Mouse (Mus musculus) splenic B cell, adult 2 months (primary cell): Measurements from ENCODE around the gene Ccdc150.

Experiments
- DNase-seq: peaks from one replicate; pipeline ENCODE4 v3.0.0-alpha.2; 2011; ENCODE audit warnings: low read depth, low spot score
- H3K27me3 ChIP-seq: 2 replicates; pipeline ENCODE4 v1.6.1; 2012; ENCODE audit warnings: mild to moderate bottlenecking, low read length, moderate library complexity, mixed read lengths; ENCODE audit not compliant: control insufficient read depth, poor library complexity, insufficient read depth, severe bottlenecking
- H3K36me3 ChIP-seq: 2 replicates; pipeline ENCODE4 v1.6.1; 2012; ENCODE audit warnings: mild to moderate bottlenecking, low read length, moderate library complexity, mixed read lengths; ENCODE audit not compliant: control insufficient read depth, poor library complexity, insufficient read depth, severe bottlenecking

Gene Ccdc150

DNA sequence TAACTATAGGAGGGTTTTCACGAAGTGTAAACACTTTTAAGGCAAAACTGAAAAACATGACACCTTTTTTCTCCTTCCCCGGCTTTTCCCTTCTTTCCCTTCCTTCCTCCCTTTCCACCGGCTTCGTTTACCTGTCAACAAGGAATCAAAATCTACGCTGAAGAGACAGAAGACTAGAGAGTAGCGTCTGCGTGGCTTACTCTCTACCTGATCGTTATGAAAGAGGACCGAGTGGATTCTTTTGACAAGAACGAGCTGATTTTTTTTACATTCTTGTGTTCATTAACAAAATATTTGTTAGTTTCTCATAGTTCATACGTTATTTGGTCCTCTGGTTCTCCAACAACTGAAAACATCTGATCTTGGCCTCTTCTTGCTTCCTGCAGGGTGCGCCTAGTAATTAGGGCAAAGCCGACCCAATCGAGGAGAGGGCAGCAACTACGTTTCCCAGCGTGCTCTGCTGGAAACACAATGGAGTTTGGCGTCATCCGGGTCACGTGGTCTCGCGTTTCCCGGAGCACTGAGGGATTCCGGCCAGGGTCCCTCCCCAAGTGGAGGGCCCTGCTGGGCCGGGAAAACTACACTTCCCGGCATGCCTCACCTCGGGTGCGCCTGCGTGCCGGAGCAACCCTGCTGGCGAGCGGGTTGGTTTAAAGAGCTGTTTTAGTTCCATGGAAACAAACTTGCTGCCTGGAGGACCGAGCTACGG lies at the start of gene Ccdc150:
Gene Ccdc150, plus strand, starts transcription at position 526 of the 709 bp plus-strand sequence.
- Histone ChIP-seq H3K27me3 (no peaks in the 10 kb centered on the region), H3K36me3 (no peaks in the 10 kb centered on the region)
- DNase-seq: peak; percentile 62

DNA sequence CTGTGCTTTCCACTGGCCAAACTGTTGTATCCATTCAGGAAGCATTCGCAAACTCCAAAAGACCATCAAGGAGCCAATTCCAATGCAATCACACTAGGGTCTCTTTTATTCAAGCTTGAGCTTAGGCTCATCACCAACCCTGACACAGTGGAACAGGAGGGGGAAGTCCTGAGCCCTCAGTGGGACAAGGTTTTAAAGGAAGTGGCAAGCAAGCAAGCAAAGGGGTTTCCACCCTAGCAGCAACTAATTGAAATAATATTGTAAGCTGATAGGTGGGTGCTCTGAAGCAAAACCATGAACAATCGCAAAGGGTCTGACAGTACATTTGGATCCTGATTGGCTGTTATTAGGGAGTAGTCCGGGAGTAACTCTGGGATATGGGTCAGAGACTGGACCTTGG lies 30.2 kb upstream of the Ccdc150 start:
- Histone ChIP-seq H3K36me3 (no peaks in the 10 kb centered on the region), H3K27me3 (no peaks in the 10 kb centered on the region)
- no peak for DNase-seq

DNA sequence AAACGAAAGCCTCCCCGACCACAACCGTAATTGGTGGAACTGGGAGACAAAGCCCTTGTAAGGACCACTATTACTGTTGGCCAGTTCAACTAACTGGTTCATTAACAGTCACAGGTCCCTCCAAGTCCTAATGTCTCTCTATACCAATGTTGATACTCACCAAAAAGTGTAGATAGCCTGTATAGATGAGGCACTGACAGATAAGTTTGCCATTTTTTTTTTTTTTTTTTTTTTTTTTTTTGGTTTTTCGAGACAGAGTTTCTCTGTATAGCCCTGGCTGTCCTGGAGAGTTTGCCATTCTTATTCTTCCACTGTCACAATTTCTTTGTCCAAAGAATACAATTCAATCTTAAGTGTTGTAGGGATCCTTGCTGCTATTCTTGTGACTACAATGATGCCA lies 7.8 kb upstream of the Ccdc150 start:
- H3K36me3 ChIP-seq: no peaks in the 10 kb centered on the region
- no peak for DNase-seq
- H3K27me3 ChIP-seq: no peaks in the 10 kb centered on the region

DNA sequence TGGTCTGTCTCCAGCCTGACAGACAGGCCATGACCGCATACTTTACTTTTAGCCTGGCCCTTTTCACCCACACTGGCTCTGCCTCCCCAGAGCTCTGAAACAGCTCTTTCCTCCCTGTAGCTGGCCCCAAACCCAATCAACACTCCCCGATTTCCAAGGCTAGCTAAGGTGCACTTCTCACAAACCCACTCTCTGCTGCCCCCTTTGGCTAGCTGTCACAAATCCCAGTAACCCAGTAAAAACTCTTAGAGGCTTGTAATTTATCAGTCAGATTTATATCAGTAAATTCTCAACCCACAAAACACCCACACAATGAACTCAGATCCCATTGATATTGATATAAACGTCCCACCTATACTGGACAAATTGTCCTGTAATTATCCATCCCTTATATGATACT lies 25.1 kb downstream of the Ccdc150 start:
- H3K27me3 ChIP-seq: no peaks in the 10 kb centered on the region
- DNase-seq: no peak
- H3K36me3 ChIP-seq: no peaks in the 10 kb centered on the region

DNA sequence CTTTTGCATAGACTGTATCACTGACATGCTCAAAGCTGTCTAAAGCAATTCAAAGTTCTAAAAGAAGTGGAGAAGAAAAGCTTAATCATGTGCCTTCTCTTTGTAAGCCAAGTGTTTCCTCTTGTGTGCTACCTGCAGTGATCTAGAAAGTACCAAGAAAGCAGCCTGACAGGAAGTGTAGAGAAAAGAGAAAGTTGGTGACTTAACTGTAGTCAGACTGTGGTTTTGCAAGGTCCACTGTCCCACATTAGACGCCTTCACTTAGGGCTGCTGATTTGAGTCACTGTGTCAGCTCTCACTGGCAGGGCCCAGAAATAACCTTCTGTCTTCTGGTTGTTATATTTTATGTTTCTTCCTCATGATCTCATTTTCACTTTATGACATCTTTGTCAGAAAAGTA lies 29.1 kb downstream of the Ccdc150 start:
- Histone ChIP-seq H3K27me3 (no peaks in the 10 kb centered on the region), H3K36me3 (no peaks in the 10 kb centered on the region)
- no peak for DNase-seq

DNA sequence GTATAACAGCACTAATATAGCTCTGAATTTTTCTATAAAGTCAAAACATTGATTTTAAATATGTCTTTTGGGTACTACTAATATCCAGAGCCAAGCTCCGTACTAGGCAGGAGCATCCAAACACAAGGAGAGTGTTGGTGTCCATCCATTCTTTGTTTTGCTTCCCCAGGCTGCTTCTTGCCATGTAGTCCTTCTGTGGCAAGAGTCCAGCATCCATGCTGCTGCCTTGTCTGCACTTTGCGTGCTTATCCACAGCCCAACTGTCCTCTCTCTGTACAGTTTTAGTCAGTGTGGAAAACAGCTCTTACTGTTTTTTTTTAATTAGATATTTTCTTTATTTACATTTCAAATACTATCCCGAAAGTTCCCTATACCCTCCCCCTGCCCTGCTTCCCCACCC lies 30.2 kb downstream of the Ccdc150 start:
- no peaks in the 10 kb centered on the region for H3K27me3 ChIP-seq
- no peaks in the 10 kb centered on the region for H3K36me3 ChIP-seq
- no peak for DNase-seq

DNA sequence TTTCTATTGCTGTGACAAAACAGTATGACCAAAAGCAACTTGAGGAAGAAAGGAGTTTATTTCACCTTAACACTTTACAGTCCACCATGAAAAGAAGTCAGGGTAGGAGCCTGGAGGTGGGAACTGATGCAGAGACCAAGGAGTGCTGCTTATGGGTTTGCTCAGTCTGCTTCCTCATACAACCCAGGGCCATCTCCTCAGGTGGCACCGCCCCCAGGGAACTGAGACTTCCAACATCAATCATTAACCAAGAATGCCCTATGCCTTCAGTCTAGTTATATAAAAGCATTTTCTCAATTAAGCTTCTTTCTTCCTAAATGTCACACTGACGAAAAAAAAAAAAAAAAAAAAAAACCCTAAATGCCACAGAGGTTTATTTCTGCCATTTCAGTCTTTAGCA lies 55.9 kb downstream of the Ccdc150 start:
- H3K36me3 ChIP-seq: no peaks in the 10 kb centered on the region
- DNase-seq: no peak
- H3K27me3 ChIP-seq: no peaks in the 10 kb centered on the region

DNA sequence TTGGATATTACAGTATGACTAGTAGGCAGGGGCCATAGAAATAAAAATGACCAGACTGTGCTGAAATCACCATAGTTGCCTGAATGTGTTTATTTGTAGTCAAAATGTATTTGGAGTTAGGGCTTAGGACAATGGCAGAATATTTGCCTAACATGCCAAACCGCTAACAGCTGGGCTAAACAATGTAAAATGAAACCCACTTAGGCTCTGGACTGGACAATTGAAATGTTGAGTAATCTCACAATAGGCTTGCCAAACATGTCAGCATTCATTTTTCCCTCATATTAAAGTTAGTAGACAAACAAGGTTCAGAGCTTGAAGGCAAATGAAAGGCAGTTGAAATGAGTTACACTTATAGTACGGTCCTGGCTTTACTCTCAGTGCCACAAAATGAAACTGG lies 76.2 kb downstream of the Ccdc150 start:
- Histone ChIP-seq H3K36me3 (no peaks in the 10 kb centered on the region), H3K27me3 (no peaks in the 10 kb centered on the region)
- DNase-seq: no peak

DNA sequence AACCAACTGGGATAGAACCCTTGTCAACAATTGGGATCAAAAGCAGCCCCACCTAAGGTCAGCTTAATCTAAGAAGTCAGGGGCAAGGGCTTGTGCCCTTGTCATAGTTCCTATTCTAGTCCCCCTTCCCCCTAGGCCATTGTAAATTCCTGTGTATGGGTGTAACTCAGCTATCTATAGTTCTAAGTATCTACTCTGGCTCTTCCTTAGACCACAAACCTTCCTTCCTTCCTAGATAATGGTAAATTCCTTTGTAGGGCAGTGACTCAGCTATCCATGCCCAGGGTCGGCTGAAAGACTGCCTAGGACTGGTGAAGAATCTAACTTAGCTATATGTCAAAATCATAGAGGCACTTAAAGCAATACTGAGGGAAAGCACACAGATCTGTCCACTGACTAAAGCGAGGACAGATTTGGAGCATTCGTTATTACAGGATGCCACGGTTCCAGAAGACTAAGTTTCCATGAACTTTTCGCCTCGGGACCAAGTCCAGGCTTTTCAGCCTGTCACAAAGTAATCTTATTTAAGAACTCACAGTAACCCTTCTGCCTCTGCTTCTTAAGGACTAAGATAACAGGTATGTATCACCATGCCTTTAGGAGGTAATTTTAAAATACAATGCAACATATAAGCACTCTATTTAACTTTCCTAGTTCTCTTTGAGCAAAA lies 77.5 kb downstream of the Ccdc150 start:
- H3K36me3 ChIP-seq: no peaks in the 10 kb centered on the region
- H3K27me3 ChIP-seq: no peaks in the 10 kb centered on the region
- DNase-seq: no peak

DNA sequence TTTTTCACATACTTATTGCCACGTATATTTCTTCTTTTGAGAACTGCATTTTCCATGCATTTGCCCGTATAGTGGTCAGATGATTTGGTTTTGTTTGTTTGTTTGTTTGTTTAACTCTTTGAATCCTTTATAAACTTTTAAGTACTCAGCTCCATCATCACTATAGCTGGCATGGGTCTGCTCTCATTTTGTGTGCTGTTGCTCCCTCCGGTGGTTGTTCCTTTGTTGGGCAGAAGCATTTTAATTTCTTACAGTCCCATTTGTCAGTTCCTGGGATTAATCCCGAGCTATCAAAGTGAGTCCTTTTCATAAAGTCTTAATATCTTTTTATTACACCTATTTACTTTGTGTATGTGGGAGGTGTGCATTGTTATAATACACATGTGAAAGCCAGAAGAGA lies 82.5 kb downstream of the Ccdc150 start:
- DNase-seq: peak; percentile 23
- Histone ChIP-seq H3K27me3 (no peaks in the 10 kb centered on the region), H3K36me3 (no peaks in the 10 kb centered on the region)

DNA sequence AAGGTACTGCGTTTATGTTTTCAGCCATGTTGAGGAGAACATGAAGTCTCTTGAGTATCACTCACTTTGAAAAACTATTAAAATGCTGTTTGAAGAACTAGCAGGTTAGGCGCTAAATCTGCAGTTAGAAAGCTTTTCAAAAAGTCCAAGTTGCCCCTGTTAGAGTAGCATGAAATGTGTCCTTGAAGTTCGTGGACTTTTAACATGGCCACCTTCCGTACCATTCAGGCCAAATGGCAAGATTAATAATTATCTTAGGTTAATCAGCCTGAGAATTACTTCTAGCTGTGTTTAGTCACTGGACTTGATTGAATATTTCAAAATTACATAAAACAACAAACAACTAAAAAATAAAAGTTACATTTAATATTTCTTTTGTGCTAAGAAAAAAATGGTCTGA lies 104.3 kb downstream of the Ccdc150 start:
- no peak for DNase-seq
- H3K36me3 ChIP-seq: no peaks in the 10 kb centered on the region
- H3K27me3 ChIP-seq: no peaks in the 10 kb centered on the region

DNA sequence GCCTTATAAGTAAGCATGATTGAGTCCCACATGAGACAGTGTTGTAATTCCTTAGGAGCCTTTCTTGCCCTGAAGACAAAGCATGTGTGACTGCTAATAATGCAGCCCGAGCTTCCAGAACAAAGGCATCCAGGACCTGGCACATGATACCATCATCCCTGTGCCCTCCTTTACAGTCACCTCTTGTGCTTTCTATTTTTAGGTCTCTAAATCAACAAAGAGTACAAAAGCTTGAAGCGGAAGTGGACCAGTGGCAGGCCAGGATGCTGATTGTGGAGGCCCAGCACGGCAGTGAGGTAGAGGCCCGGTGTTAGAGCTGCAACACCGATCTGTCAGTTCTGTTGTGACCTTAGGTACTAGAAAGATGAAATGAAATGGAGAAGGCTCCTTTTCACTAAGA lies 105.0 kb downstream of the Ccdc150 start:
- Histone ChIP-seq H3K36me3 (no peaks in the 10 kb centered on the region), H3K27me3 (no peaks in the 10 kb centered on the region)

DNA sequence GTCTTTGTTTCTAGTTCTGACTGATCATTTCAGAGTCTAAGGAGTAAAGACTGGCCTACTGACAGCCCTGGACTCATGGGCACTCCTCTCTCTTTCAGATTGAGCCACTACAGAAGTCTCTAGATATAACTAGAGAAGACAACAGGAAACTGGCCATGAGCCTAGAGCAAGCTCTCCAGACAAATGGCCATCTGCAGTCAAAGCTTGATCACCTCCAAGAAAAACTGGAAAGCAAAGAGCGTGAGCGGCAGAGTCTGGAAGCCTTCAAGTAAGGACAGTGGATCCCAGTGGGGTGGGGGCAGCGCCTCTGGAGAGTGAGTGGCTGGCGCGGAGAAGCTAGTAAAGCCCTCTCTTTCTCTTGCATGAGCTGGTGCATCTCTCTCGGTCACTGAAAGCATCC lies 106.1 kb downstream of the Ccdc150 start:
- DNase-seq: no peak
- H3K27me3 ChIP-seq: no peaks in the 10 kb centered on the region
- H3K36me3 ChIP-seq: no peaks in the 10 kb centered on the region

More for the DNA sequence above, 105.0 kb downstream of the Ccdc150 start:
- DNase-seq: no peak

DNA sequence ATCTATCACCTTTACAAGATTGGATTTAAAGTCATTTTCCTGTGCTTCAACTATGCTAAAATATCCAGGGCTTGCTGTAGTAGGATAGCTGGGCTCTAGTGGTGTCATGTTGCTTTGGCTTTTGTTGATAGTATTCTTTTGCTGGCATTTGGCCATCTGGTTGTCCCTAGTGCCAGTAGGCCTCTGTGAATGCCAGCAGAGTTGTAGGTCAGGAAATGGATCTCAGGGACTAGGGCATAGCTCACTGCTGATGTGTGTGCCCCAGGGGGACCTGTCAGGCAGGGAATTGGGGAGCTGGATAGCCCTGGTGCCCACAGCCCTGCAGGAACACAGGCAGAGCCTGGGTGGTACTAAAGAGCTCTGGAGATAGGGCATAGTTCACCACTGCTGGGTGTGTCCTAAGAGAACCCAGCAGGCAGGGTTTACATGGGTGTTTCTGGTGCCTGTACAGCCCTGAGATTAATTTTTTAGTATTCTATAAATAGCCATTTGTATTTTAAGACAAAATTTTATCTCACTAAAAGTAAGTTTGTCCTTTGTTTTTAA lies 127.1 kb downstream of the Ccdc150 start:
- no peaks in the 10 kb centered on the region for H3K27me3 ChIP-seq
- no peaks in the 10 kb centered on the region for H3K36me3 ChIP-seq
- DNase-seq: no peak

DNA sequence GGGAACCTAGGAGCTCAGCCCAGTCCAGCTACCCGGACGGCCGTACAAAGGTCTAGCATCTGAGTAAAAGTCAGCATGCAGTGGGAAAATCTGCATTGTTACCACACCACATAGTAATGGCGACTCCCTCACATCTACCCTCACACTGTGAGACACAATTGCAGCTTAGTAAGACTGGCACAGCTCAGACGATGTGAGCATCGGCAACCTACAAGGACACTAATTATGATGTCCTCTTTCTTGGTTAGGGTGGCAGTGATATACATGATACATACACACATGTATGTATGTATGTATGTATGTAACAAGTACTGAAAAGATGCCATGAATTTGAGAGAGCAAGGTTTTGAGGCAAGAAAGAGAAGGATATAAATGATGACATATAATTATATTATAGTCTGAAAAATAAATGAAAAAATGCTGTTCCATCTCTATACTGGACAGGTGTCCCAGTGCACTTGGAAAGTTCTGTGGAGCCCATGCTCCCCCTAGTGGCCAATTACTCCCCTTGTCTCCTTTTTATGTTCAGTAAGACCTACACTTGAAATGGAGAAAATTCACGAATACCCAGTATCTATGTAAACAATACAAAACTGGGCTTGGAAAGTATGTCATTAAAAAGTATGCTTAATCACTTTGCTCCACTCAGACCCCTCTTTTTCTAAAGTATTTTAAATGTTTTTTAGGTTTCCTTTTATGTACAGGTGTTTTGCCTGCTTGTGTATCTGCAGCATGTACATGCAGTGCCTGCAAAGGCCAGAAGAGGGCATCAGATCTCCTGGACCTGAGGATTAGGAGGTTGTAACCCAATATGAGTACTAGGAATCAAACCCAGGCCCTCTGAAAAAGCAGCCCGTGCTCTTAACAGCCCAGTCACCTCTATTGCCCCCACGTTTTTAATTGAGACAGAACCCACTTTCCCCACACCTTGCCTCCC lies 130.8 kb downstream of the Ccdc150 start:
- DNase-seq: peak; percentile 73
- Histone ChIP-seq H3K36me3 (no peaks in the 10 kb centered on the region), H3K27me3 (no peaks in the 10 kb centered on the region)
